Mouse (Mus musculus): Measurements from ENCODE around the gene Rora. TPM values are rescaled to one million over a fixed set of nuclear protein-coding genes. Genes with fewer than 3 reads are reported as not detected.

Gene Rora
- polyA plus RNA-seq, 1 experiment from 2014 or later, result 23.1 TPM

DNA sequence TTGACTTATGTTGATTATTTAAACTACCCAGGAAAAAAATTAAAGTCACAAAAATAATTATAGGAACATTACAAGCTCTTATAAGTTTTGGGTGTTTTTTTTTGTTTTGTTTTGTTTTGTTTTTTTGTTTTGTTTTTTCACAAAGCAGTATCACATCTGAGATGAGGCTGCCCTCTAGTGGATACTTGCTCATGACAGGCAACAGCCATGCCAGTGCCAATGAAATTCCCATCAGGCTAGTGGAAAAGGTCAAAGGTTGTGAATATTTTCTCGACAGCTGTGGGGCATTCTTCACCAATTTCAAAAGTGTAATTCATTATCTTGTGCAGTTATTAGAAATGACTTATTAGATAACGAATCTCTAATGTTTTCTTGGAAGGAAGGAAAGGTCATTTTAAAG lies 642.8 kb downstream of the Rora start:
- Histone ChIP-seq H3K4me1 (ENCODE audit: insufficient read depth) (peaks cover 18% of the 10 kb centered on the region), H3K27me3 (ENCODE audit: insufficient read depth, low read length) (peaks cover under 1% of the 10 kb centered on the region), H3K4me3 (ENCODE audit: low read depth, low read length) (no peak overlapping the region), H3K9me3 (ENCODE audit: low read length) (no peaks in the 10 kb centered on the region), H3K4me2 (ENCODE audit: low read depth, low read length) (no peak overlapping the region), H3K9ac (replicated peaks) (no peak overlapping the region), H3K36me3 (replicated peaks; ENCODE audit: insufficient read depth, low read length) (no peaks in the 10 kb centered on the region), H3K27ac (ENCODE audit: low read depth) (no peak overlapping the region)
- 18% methylated on average over 2 of the region's 2 CpGs for WGBS (ENCODE audit: insufficient replicate concordance)
- DNase-seq (peak; percentile 35), ATAC-seq (no peak)
- TF ChIP-seq CTCF (IDR thresholded peaks at IDR 0.05; ENCODE audit: low read depth) (peak; percentile 71), EP300 (IDR thresholded peaks at IDR 0.05; ENCODE audit: low read depth) (no peak)

GRCm38 (mm10) chr9:69297766-69298375 lies 644.3 kb downstream of the Rora start:
- Histone ChIP-seq H3K9ac (replicated peaks) (no peak overlapping the region), H3K4me3 (ENCODE audit: low read depth, low read length) (no peak overlapping the region), H3K4me2 (ENCODE audit: low read depth, low read length) (no peak overlapping the region), H3K27me3 (ENCODE audit: insufficient read depth, low read length) (no peaks in the 10 kb centered on the region), H3K36me3 (replicated peaks; ENCODE audit: insufficient read depth, low read length) (no peaks in the 10 kb centered on the region), H3K4me1 (ENCODE audit: insufficient read depth) (peaks cover 18% of the 10 kb centered on the region), H3K27ac (ENCODE audit: low read depth) (no peak overlapping the region), H3K9me3 (ENCODE audit: low read length) (no peaks in the 10 kb centered on the region)
- TF ChIP-seq EP300 (IDR thresholded peaks at IDR 0.05; ENCODE audit: low read depth), result no peak
- TF ChIP-seq CTCF (IDR thresholded peaks at IDR 0.05; ENCODE audit: low read depth), result no peak
- no peak for DNase-seq
- WGBS (ENCODE audit: insufficient replicate concordance), result 58% methylated on average over 7 of the region's 7 CpGs
- ATAC-seq, result no peak

DNA sequence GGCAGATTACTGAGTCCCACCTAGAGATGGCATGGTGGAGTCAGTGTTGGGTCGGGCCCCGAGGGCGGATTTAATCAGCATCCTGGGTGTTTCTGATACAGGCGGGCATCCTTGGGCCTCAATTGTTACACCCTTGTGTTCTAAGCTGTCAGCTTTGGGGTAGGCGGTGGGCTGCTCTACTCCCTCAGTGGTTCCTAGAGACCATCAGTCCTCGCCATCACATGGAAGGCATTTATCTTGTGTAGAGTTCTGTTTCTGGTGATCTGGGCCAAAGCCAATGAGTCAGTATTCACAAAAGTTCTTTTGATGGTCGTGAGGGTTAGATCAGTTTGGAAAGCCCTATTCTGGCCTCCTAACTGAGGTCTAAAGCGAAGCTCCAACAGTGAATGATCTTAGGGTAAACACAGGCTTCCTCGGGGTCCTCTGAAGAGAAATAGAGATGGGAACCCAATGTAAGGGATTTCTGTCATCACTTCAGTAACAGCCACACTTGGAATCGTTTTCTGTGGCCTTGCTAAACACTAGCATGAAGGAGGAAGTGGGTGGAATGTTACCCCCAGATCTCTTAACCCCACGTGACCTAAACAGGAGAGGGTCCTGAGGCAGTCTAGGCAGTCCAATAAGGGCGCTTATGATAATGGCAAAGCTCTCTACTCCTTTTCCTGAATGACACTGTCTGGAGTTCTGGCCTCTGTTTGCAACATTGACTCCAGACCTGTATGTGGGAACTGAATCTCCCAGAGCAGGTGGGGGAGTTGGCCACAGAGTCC lies 645.2 kb downstream of the Rora start:
- TF ChIP-seq EP300 (IDR thresholded peaks at IDR 0.05; ENCODE audit: low read depth) (no peak), CTCF (IDR thresholded peaks at IDR 0.05; ENCODE audit: low read depth) (no peak)
- Histone ChIP-seq H3K27me3 (ENCODE audit: insufficient read depth, low read length) (no peaks in the 10 kb centered on the region), H3K9ac (replicated peaks) (no peak overlapping the region), H3K36me3 (replicated peaks; ENCODE audit: insufficient read depth, low read length) (no peaks in the 10 kb centered on the region), H3K4me3 (ENCODE audit: low read depth, low read length) (no peak overlapping the region), H3K4me1 (ENCODE audit: insufficient read depth) (peaks cover 21% of the 10 kb centered on the region), H3K9me3 (ENCODE audit: low read length) (no peaks in the 10 kb centered on the region), H3K4me2 (ENCODE audit: low read depth, low read length) (no peak overlapping the region), H3K27ac (ENCODE audit: low read depth) (peak overlapping the region; percentile 60; the same call in 1 of the 2 replicates)
- ATAC-seq (no peak), DNase-seq (no peak)
- 56% methylated on average over 12 of the region's 12 CpGs for WGBS (ENCODE audit: insufficient replicate concordance)

DNA sequence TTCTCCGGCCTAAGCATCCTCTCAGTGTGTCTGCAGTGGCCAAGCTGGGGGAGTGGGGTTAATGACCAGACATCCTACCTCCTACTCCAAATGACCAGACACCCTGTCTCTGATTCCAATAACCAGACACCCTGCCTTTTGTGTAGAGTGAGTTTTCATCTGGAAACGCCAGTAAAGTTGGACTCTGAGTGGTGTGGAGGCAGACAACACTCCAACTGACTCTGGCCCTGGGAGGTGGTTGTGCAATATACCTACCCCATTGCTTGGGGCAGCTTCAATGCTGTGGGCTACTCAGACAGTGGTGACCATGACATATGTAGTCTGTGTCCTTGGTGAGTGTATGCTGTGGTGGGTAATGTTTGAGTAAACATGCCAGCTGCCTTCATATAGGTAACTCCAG lies 645.9 kb downstream of the Rora start:
- no peaks in the 10 kb centered on the region for H3K9me3 ChIP-seq (ENCODE audit: low read length)
- H3K36me3 ChIP-seq (replicated peaks; ENCODE audit: insufficient read depth, low read length), result no peaks in the 10 kb centered on the region
- no peak overlapping the region for H3K4me2 ChIP-seq (ENCODE audit: low read depth, low read length)
- DNase-seq (no peak), ATAC-seq (peak; percentile 62)
- H3K27ac ChIP-seq (ENCODE audit: low read depth), result peak overlapping the region; percentile 60
- no peaks in the 10 kb centered on the region for H3K27me3 ChIP-seq (ENCODE audit: insufficient read depth, low read length)
- TF ChIP-seq CTCF (IDR thresholded peaks at IDR 0.05; ENCODE audit: low read depth) (no peak), EP300 (IDR thresholded peaks at IDR 0.05; ENCODE audit: low read depth) (no peak)
- H3K9ac ChIP-seq (replicated peaks), result no peak overlapping the region
- H3K4me1 ChIP-seq (ENCODE audit: insufficient read depth), result peaks cover 21% of the 10 kb centered on the region
- 57% methylated on average over 2 of the region's 2 CpGs for WGBS (ENCODE audit: insufficient replicate concordance)
- H3K4me3 ChIP-seq (ENCODE audit: low read depth, low read length), result no peak overlapping the region

- DNase-seq (no peak), ATAC-seq (peak; percentile 46; the same call in 1 of the 2 replicates)
- H3K4me3 ChIP-seq (ENCODE audit: low read depth, low read length), result no peak overlapping the region
- 71% methylated on average over 8 of the region's 8 CpGs for WGBS (ENCODE audit: insufficient replicate concordance)
- peak overlapping the region; percentile 60; the same call in 1 of the 2 replicates for H3K27ac ChIP-seq (ENCODE audit: low read depth)
- peaks cover 17% of the 10 kb centered on the region for H3K4me1 ChIP-seq (ENCODE audit: insufficient read depth)
- H3K36me3 ChIP-seq (replicated peaks; ENCODE audit: insufficient read depth, low read length), result no peaks in the 10 kb centered on the region
- H3K9ac ChIP-seq (replicated peaks), result no peak overlapping the region
- TF ChIP-seq CTCF (IDR thresholded peaks at IDR 0.05; ENCODE audit: low read depth) (no peak), EP300 (IDR thresholded peaks at IDR 0.05; ENCODE audit: low read depth) (no peak)
- H3K27me3 ChIP-seq (ENCODE audit: insufficient read depth, low read length), result no peaks in the 10 kb centered on the region
- no peaks in the 10 kb centered on the region for H3K9me3 ChIP-seq (ENCODE audit: low read length)
- no peak overlapping the region for H3K4me2 ChIP-seq (ENCODE audit: low read depth, low read length)
Measured at GRCm38 (mm10) chr9:69300296-69300695, 646.7 kb downstream of the Rora start.

DNA sequence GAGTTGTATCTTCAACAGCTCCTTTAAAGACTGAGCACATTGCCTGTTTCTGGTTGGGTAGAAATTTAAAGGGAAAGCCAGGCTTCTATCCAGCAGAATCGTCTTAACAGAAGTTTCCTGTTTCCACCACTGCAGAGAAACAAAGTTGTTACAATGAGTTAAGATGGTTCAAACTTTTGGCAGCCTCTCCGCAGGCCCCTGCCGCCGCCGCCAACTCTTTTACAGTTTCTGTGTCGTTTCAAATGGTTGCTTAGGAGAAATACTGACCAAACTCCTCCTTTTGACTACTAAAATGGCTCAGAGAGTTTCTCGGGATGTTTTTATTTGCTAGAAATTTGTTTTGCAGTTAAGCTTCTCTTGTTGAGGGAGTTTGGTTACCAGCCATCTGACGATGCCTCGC lies 647.9 kb downstream of the Rora start:
- H3K4me2 ChIP-seq (ENCODE audit: low read depth, low read length), result peak overlapping the region; percentile 14; the same call in 1 of the 2 replicates

More for the DNA sequence above, 647.9 kb downstream of the Rora start:
- DNase-seq (no peak), ATAC-seq (no peak)
- Histone ChIP-seq H3K9ac (replicated peaks) (no peak overlapping the region), H3K27ac (ENCODE audit: low read depth) (no peak overlapping the region), H3K9me3 (ENCODE audit: low read length) (no peaks in the 10 kb centered on the region), H3K27me3 (ENCODE audit: insufficient read depth, low read length) (no peaks in the 10 kb centered on the region), H3K36me3 (replicated peaks; ENCODE audit: insufficient read depth, low read length) (no peaks in the 10 kb centered on the region), H3K4me1 (ENCODE audit: insufficient read depth) (peaks cover 19% of the 10 kb centered on the region), H3K4me3 (ENCODE audit: low read depth, low read length) (no peak overlapping the region)
- TF ChIP-seq EP300 (IDR thresholded peaks at IDR 0.05; ENCODE audit: low read depth), result no peak
- no peak for TF ChIP-seq CTCF (IDR thresholded peaks at IDR 0.05; ENCODE audit: low read depth)
- 25% methylated on average over 9 of the region's 9 CpGs for WGBS (ENCODE audit: insufficient replicate concordance)
